Mouse (Mus musculus): ENCODE measurements around the gene 4930550C14Rik.

4930550C14Rik gene

DNA sequence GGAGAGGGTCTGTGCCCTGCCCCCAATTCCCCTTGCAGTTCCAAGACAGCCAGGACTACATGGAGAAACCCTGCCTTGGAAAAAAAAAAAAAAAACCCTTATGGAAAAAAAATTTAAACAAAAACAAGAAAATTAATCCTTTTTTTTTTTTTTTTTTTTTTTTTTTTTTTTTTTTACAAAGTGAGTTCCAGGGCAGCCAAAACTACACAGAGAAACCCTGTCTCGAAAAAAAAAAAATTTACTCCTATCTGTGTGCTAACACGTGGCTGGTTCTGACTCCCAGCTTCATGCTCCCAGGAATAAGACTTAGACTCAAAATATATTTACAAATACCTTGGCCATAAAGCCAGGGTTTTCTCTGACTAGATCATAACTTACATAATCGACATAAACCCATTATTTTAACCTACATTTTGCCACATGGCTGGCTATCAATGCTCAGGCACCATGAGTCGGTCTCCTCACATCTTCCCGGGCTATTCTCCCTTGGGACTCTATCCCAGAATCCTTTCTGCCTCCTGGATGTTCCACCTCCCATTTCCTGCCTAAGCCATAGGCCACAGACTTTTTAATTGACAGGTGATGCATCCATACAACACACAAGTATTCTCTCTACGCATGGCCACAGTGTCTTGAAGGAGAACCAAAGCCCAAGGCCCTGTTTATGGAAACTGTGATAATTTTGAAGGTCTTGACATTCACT is 2.1 kb downstream of the 4930550C14Rik start:
- DNase-seq (ENCODE audit: low read depth, low spot score), result no peak

DNA sequence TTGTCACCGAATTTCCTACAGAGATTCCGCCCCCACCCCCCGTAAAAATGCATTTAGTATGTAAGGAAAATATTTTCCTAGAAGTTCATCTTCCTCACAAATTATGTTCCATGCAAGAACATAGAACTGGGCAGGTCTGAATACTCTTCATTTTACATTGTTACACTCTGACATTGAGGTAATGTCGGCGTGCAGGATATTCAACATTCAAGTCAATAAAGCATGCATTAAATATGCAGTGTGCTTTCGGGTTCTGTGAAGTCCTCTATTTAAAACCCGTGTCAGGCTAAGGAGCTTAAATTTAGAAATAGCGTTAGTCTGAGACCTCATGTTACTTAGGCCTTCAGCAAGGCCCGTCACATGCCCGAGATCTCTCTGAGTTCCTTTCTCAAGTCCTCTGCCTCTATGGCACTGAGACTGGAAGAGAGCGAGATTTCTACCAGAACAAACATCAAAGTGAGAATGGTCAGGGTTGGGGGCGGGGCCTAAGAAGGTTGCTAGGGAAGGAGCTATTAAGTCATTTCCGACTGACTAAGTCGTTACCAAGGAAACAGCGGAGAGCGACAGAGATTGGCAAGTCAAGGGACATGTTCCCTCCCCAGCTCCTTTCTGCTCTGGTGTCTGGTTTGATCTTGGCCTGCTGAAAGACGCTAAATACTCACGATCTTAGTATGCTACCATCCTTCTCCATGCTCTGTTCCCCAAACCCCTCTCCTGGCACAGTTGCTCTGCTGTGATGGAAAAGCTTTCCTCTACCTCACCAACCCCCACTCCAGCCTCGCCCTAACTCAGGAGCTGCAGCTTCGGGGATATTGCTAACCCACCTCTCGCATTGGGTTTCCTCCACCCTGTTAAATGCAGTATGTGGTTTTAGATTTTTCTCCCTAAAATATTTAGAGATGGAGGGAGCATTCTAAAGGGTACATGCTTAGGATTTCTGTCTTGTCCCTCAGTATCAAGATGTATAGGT is 2.9 kb downstream of the 4930550C14Rik start:
- DNase-seq (ENCODE audit: low read depth, low spot score), result peak; percentile 96

DNA sequence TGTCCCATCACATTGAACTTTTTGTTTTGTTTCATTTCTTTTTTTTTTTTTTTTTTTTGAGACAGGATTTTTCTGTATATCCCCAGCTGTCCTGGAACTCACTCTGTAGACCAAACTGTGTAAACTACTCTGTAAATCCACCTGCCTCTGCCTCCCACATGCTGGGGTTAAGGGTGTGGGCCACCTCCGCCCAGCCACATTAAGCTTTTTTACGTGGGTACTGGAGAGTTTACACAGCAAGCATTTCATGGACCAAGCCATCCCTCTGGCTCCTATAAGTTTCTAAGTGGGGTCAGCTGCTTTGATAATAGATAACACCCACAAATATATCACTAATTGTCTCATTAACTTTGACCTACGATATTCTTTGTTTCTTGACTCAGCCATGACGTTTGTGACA is 6.4 kb downstream of the 4930550C14Rik start:
- DNase-seq (ENCODE audit: low read depth, low spot score), result no peak

DNA sequence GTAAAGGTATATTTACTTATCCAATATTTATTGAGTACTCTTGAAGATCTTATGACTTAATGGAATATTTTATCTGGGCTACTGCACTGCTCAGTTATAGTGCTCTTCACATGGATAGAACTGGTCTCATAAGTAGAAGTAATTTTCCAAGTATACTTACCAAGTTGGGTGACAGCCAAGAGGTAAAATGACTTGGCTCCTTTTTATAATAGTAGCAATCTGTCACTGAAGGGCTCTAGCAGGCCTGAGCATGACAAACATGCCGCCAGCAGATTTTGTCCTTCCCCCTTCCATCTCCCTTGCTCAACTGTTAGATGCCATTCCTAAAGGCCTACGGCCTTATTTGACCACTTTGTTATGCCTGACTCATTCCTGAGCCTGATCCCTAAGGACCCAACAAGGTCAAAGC is 6.8 kb downstream of the 4930550C14Rik start:
- DNase-seq (ENCODE audit: low read depth, low spot score), result peak; percentile 32

DNA sequence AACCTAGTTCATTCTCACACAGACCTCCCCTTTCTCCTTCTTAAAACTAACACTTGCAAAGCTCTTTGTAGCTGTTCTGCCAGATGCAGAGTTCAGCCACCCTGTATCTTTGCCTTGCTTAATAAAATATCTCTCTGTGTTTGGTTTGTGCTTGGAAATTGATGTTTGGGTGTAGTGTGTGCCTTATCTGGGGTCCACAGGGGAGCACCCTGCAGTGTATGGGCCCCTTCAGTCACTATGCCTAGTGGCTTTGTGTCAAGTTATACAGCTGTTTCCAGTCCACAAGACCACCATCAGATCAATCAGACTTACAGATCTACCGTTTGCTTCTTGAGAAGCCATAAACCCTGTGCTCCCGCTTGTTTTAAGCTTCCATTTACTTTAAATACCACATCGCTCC is 7.3 kb downstream of the 4930550C14Rik start:
- no peak for DNase-seq (ENCODE audit: low read depth, low spot score)

DNA sequence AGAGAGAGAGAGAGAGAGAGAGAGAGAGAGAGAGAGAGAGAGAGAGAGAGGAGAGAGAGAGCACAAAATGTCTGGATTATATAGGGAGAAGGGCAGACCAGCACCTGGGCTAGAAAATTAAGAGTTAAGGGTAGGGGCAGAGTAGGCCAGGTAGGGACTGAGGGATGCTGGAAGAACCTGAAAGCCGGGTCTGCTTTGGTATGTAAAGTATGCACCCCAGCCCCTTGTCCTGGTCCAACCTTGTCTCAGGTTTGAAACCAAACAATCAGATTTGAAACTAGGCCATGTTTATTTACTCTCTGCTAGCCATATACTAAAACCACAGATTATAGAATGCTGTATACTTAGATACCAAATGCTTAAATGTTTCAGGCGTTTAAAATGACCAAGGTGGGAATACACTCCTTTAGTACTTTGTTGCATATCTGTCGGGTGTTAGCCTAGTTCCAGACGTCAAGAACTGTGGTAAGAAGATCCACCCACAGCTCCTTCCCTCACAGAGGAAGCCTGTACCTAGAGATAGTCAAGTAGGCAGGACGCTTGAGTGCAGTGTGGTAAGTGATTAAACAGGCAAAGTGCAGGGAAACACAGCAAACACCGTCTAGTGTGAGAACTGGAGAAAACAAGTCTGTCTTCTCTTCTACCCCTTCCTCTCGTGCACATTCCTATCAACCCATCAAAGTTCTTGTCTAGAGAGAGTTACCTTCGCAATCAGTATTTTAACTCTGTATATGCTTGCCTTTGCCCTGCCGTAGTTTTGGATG is 20.2 kb downstream of the 4930550C14Rik start:
- DNase-seq (ENCODE audit: low read depth, low spot score), result no peak

DNA sequence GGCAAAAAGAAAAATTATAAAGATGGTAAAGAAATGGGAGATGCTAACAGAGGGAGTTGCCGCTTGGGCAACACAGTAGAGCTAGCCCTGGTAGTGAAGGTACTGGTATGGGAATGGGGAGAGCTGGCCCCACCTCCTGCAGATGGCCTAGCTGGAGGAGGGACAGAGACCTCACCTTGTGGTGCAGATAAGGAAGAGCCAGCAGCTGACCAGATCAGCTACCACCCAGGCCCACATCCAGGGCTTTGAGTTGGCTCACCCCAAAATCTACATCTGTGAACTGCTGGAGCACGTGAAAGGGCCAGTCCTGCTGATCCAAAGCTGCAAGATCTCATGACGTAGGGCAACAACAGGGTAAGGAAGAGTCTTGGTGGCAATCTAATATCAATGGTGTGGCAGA is 24.6 kb downstream of the 4930550C14Rik start:
- no peak for DNase-seq (ENCODE audit: low read depth, low spot score)

DNA sequence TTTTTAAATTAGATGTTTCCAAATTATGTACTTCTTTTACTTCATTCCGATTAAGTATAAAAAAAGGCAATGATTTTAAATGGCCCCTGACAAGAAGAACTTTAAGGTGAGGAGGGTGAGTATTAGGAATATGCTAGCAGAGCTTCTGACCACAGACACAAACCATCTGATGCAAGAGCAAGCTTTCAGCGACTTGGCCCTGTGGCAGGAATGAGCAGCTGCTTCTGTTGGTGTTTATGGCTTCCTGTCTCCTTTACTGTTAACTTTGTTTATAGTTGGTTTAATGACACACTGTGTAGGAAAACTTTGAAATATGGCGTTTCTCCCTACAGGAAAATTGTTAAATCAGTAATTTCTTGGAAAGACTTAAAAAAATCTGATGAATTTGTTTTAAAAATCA is 25.5 kb downstream of the 4930550C14Rik start:
- DNase-seq (ENCODE audit: low read depth, low spot score), result no peak

DNA sequence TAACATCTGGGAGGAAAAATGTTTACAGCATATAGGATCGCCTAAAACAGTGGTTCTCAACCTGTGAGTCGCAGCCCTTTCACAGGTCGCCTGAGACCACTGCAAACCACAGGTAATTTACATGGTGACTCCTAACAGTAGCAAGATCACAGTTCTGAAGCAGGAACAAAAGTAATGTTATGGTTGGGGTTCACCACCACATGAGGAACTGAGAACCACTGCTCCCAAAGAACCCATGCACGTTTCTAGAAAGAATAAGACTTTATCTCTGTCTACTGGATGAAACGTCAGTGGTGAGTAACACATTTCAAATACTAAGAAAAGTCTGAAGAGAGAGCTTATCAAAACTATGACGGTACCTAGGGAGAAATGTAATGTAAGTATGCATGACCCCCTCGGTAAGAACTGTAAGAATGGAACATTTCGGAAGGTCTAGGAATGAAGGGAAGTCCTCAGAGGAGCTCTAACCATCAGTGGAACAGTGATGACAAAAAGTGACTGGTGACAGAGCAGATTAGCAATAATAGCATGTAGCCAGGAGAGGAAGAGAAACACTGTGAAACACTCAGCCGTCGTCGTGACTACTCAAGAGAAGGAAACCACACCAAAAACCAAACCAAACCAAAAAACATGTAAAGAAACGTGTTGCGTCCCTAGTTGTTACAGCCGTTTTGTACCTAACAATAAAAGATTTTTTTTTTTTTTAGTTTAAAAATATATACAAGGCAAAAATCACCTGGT is 33.9 kb downstream of the 4930550C14Rik start:
- no peak for DNase-seq (ENCODE audit: low read depth, low spot score)

DNA sequence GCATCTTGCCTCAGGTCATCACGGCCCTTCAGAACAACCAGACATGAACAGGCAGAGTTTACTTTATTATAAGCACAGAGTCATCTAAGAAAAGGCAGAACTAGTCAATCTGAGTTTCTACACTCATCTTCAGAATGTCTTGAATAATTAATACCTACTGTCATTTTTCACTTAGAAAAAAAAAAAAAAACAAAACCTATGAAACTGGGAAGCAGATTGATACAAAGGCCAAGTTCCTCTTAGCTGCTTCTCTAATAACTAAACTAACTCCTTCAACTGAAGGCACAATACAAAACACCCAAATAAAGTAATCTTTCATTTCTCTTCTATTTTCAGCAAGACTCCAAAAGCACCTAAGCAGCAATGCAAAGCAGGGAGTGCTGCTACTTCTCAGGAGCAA is 48.5 kb downstream of the 4930550C14Rik start:
- no peak for DNase-seq (ENCODE audit: low read depth, low spot score)

DNA sequence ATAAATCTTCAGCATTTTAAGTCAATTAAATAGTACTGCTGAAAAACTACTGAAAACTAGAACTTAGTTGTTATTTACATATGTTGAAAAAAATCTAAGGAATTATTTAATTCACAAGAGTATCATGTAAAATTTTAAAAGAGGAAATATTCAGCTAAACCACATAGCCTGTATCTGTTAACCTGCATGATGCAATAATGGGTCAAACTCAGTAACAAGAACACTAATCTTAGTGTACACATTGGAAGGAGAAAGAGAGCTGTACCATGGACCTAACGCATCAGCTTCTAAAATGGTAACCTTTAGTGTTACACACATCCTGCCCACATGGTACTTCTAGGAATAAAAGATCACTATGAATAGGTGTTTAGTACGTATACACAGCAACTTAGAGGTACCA is 49.9 kb downstream of the 4930550C14Rik start:
- no peak for DNase-seq (ENCODE audit: low read depth, low spot score)

DNA sequence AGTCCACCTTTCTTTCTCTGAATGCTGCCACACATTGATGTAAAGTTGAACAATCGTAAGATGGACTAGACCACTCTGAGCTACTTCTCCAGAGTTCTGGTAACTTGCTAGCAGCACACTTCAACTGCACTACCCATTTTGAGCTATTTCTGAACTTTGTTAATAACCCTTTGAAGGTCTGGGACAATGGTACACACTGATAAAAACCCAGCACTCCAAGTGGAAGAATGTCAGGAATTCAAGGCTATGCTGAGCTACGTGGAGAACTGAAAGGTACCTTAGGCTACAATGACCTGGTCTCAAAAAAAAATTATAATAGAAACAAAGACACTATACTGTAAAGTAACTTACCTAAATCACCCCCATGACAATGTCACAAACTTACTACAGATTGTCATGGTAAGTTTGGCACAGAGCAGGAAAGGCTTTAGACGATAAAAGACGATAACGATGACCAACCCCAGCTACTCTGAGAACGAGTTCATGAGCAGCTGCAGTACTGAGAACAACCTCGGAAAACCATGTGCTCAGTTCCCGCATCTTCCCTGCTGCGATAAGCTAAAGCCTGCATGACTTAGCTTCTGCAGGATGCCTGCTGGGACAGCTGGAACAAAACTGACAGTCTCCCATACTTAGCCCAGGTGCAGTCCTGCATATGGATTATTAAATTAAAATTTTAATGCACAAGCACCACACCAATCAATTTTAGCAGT is 70.8 kb downstream of the 4930550C14Rik start:
- no peak for DNase-seq (ENCODE audit: low read depth, low spot score)
